Mouse (Mus musculus) forebrain, postnatal 0 days (tissue): ENCODE data around the gene Maml3. TPM values are rescaled to one million over a fixed set of nuclear protein-coding genes. Genes with fewer than 3 reads are reported as not detected.

ENCODE experiments used
- ATAC-seq: fragments of 200-750 bp; cut with Nextera tagmentation; 2 replicates; pipeline ENCODE4 v1.8.0; 2017; ENCODE audit warnings: mild to moderate bottlenecking, moderate library complexity
- DNase-seq: peaks from one replicate; pipeline ENCODE4 v3.0.0-alpha.2; 2015
- H3K27ac ChIP-seq: fragments of 300-500 bp; sonication (generic); 2 replicates; pipeline ENCODE4 v1.5.1; 2014; ENCODE audit warnings: low read depth, mild to moderate bottlenecking, antibody characterized with exemption, low read length, moderate library complexity, mixed read lengths
- H3K27me3 ChIP-seq: fragments of 300-500 bp; sonication (generic); 2 replicates; pipeline ENCODE4 v1.6.1; 2014; ENCODE audit warnings: mild to moderate bottlenecking, low read length, mixed read lengths; ENCODE audit not compliant: insufficient read depth
- H3K36me3 ChIP-seq: fragments of 300-500 bp; sonication (generic); 2 replicates; pipeline ENCODE4 v1.6.1; 2014; ENCODE audit warnings: mild to moderate bottlenecking, moderate library complexity; ENCODE audit not compliant: insufficient read depth
- H3K4me1 ChIP-seq: fragments of 300-500 bp; sonication (generic); 2 replicates; pipeline ENCODE4 v1.6.1; 2014; ENCODE audit warnings: antibody characterized with exemption; ENCODE audit not compliant: insufficient read depth
- H3K4me2 ChIP-seq: fragments of 300-500 bp; sonication (generic); 2 replicates; pipeline ENCODE4 v1.6.1; 2014; ENCODE audit warnings: low read depth, mild to moderate bottlenecking, moderate library complexity
- H3K4me3 ChIP-seq: fragments of 300-500 bp; sonication (generic); 2 replicates; pipeline ENCODE4 v1.5.1; 2014; ENCODE audit warnings: low read depth, low read length, mixed read lengths
- H3K9ac ChIP-seq: fragments of 300-500 bp; sonication (generic); 2 replicates; pipeline ENCODE4 v1.6.1; 2014; ENCODE audit warnings: mild to moderate bottlenecking
- H3K9me3 ChIP-seq: fragments of 300-500 bp; sonication (generic); 2 replicates; pipeline ENCODE4 v1.6.1; 2016; ENCODE audit warnings: low read length
- CTCF ChIP-seq: sonication (generic); IDR thresholded peaks from 2 replicates; pipeline ENCODE4 v1.5.1; 2016; ENCODE audit warnings: antibody characterized with exemption, control low read depth, low read depth
- WGBS: fragments of 180-500 bp; shearing (Covaris S2); extraction: QIAGEN DNeasy Blood & Tissue Kit; methylation state at CpG from one replicate; pipeline ENCODE4 v1.1.7; 2014; 5-methylcytosine and 5-hydroxymethylcytosine counted together
- polyA plus RNA-seq: library from polyadenylated mRNA; unstranded; fragments of >200 nt; fragmentation: Nextera tagmentation; extraction: Ambion mirVana; gene quantifications from 2 replicates; pipeline ENCODE4 v1.2.1, GENCODE M21; 2015
- total RNA-seq: library from RNA; depleted of rRNA; stranded (reverse); fragments of >200 nt; gene quantifications from 2 replicates; pipeline ENCODE4 v1.2.3, GENCODE M21; 2014

The Maml3 gene
- total and polyA plus RNA-seq, 2 experiments from 2014 or later = 3.1 to 14.9 TPM

DNA sequence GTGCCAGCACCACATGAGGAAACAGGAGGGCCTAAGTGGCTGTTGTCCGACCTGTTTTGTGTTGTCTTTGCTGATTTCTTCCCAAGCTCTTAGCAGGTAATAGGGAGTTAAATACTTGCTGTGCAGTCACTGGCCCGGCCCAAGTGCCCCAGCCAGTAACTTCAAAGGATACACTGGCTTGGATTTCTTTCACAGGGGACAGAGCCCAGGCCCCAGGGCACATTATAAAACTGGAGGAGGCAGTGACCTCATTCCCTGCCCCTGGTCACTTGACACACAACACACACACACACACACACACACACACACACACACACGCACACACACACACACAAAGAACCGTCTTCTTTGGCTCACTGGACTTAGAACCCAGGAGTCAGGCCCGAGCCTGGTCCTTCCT is 67.6 kb downstream of the Maml3 start:
- TF ChIP-seq CTCF = no peak
- Histone ChIP-seq H3K27ac (no peak overlapping the region), H3K9me3 (no peaks in the 10 kb centered on the region), H3K36me3 (no peaks in the 10 kb centered on the region), H3K4me3 (no peak overlapping the region), H3K4me1 (no peaks in the 10 kb centered on the region), H3K9ac (no peak overlapping the region), H3K4me2 (no peak overlapping the region), H3K27me3 (no peaks in the 10 kb centered on the region)
- no peak for ATAC-seq
- no peak for DNase-seq
- WGBS = 53% methylated on average over 5 of the region's 5 CpGs

DNA sequence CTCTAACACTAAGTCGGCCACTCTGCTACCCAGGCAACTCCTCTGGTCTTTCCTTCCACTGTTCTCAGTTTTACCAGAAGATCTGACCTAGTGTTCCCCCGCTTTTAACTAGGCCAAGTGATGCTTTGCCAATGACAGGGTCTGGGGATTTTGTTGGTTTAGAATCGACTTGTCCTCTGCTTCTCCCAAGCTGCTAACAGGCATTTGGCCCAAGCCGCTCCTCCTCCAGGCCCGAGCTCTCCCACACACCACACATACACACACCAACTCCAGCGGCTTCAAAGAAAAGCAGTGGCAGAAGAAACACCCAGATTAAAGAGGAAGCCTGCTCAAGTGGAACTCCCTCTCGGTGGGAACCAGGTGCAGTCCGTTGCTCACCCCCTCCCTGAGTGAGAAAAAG is 69.5 kb downstream of the Maml3 start:
- Histone ChIP-seq H3K27me3 (no peaks in the 10 kb centered on the region), H3K9ac (no peak overlapping the region), H3K4me1 (no peaks in the 10 kb centered on the region), H3K36me3 (no peaks in the 10 kb centered on the region), H3K27ac (no peak overlapping the region), H3K4me2 (no peak overlapping the region), H3K9me3 (no peaks in the 10 kb centered on the region), H3K4me3 (no peak overlapping the region)
- no peak for DNase-seq
- ATAC-seq = no peak
- 47% methylated on average over 8 of the region's 8 CpGs for WGBS
- no peak for TF ChIP-seq CTCF

DNA sequence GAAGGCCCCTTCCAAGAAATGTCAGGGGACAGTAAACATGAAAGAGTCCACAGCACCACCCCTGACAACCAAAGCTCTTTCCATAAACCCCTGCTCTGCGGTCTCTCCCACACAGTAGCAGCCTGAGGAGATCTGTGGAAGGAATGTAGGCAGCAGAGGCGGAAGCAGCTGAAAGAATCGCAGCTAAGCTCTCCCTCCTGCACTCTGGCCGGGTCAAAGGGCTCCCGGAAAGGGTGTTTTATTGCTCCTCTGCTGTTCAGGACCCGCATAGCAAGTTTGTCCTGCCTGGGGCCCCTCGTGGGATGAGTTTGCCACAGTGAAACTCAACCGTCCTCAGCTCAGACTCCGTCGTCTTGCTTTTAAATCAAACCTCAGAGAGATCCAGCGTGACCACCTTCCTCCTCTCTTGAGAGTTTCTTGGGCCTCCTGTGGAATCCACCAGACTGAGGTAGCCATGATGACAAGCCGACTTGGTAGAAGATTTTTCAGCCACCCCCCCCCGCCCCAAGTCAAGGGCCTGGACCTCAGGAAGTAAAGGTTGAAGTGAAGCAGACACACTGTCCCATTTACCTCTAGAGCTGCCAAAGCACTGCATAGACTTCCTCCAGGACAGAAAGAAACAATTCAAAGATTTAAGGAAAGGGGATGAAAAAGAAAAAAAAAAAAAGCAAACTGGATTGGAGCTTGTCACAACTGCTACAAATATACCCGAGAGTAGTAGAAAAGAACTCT is 70.9 kb downstream of the Maml3 start:
- H3K4me2 ChIP-seq = no peak overlapping the region
- no peaks in the 10 kb centered on the region for H3K4me1 ChIP-seq
- 52% methylated on average over 14 of the region's 14 CpGs for WGBS
- no peaks in the 10 kb centered on the region for H3K27me3 ChIP-seq
- H3K9ac ChIP-seq = no peak overlapping the region
- no peak for ATAC-seq
- no peak for TF ChIP-seq CTCF
- no peaks in the 10 kb centered on the region for H3K9me3 ChIP-seq
- no peaks in the 10 kb centered on the region for H3K36me3 ChIP-seq
- no peak overlapping the region for H3K27ac ChIP-seq
- H3K4me3 ChIP-seq = no peak overlapping the region
- DNase-seq = no peak

DNA sequence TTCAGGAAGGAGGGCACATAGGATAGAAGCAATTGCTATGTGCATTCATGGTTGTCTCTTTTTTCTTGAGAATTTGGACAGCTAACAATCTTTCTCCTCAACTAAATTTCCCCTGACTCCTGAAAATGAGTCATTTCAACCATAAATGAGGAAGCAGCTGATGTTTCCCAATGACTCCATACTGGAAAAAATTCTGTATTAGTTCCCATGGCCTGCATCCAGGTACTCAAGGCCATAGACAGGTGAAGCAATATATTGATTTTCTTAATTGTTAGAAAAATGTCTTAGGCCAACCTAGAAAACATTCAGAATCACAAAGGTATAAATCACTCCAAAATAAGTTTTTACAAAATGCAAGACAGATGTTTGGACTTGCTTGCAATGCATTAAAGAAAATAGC is 73.5 kb downstream of the Maml3 start:
- TF ChIP-seq CTCF = no peak
- no peak overlapping the region for H3K4me2 ChIP-seq
- no peaks in the 10 kb centered on the region for H3K9me3 ChIP-seq
- no peaks in the 10 kb centered on the region for H3K4me1 ChIP-seq
- no peak overlapping the region for H3K4me3 ChIP-seq
- ATAC-seq (no peak), DNase-seq (no peak)
- H3K27ac ChIP-seq = no peak overlapping the region
- no peak overlapping the region for H3K9ac ChIP-seq
- no peaks in the 10 kb centered on the region for H3K27me3 ChIP-seq
- no peaks in the 10 kb centered on the region for H3K36me3 ChIP-seq

DNA sequence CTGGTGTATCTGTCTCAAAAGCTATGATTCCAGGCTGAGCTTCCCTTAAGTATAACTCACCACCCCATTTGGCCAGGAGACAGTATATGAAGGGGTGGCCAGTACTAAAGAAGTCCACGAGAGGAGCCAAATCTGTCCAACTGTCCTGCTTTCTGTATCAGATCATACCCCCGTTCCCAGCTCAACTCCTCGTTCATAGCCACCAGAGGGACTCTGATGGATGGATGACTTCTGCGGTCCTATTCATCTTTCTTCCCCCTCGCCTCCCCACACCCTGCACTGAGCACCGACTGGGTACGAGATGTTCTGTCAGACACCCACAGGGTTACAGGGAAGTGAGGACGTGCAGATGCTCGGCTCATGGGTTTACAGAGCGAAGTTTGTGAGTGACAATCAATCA is 74.8 kb downstream of the Maml3 start:
- Histone ChIP-seq H3K4me2 (0 out of 2 replicates have a peak overlapping the region, but pooled peaks have one; percentile 19), H3K27me3 (no peaks in the 10 kb centered on the region), H3K27ac (0 out of 2 replicates have a peak overlapping the region, but pooled peaks have one; percentile 9), H3K9me3 (no peaks in the 10 kb centered on the region), H3K4me3 (no peak overlapping the region), H3K9ac (no peak overlapping the region), H3K4me1 (no peaks in the 10 kb centered on the region), H3K36me3 (no peaks in the 10 kb centered on the region)
- WGBS = 78% methylated on average over 10 of the region's 10 CpGs
- DNase-seq (no peak), ATAC-seq (peak; percentile 38)
- peak; percentile 28; the same call in 1 of the 2 replicates for TF ChIP-seq CTCF

DNA sequence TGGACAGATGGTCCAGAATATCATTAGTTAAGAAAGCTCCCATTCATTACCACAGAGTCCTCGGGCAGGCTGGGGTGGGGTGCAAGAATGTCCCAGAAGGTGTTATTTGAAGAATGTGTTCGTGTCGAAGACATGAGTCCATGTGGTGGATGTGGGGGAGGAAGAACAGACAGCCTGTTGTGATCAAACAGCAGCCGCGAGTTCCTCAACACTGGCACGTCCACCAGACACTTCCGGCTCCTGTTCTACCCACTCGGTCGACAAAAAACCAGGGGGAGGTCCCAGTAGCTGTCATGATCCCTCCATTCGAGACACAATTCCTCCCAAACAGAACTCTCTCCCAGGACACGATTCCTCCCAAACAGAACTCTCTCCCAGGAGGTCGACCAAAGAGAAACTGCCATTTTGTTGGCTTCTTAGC is 75.2 kb downstream of the Maml3 start:
- TF ChIP-seq CTCF = no peak
- Histone ChIP-seq H3K27ac (0 out of 2 replicates have a peak overlapping the region, but pooled peaks have one; percentile 9), H3K4me3 (no peak overlapping the region), H3K9ac (no peak overlapping the region), H3K9me3 (no peaks in the 10 kb centered on the region), H3K4me1 (no peaks in the 10 kb centered on the region), H3K4me2 (0 out of 2 replicates have a peak overlapping the region, but pooled peaks have one; percentile 19), H3K36me3 (no peaks in the 10 kb centered on the region), H3K27me3 (no peaks in the 10 kb centered on the region)
- DNase-seq = peak; percentile 21
- ATAC-seq = peak; percentile 56
- 46% methylated on average over 12 of the region's 12 CpGs for WGBS

DNA sequence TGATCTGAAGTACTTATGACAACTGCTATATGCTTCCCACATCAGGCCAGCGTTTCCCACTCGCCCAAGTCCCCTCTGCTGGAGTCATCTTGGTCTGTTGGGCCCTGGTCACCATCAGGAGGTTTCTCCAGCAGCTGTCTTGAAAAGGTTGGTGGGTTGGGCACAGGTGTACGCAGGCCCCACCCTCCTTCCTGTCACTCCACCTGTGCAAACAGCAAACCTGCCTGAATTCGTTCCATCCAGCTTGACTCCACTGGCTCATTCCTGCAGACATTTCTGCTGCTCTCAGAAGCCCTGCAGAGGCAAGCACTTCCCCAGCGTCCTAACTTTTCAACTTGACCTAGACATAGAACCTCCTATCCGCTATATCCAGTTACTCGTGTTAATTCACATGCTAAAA is 76.9 kb downstream of the Maml3 start:
- Histone ChIP-seq H3K4me1 (no peaks in the 10 kb centered on the region), H3K27me3 (no peaks in the 10 kb centered on the region), H3K36me3 (no peaks in the 10 kb centered on the region), H3K4me3 (no peak overlapping the region), H3K9me3 (no peaks in the 10 kb centered on the region), H3K27ac (no peak overlapping the region), H3K9ac (no peak overlapping the region), H3K4me2 (no peak overlapping the region)
- no peak for ATAC-seq
- DNase-seq = no peak
- WGBS = 80% methylated on average over 7 of the region's 7 CpGs
- TF ChIP-seq CTCF = no peak
